Mouse (Mus musculus) A20 (cell line): ENCODE data around the gene Armt1.

Experiments used
- DNase-seq: peaks from one replicate; pipeline ENCODE4 v3.0.0-alpha.2; 2011; ENCODE audit warnings: low read depth, low spot score

The Armt1 gene

GRCm38 (mm10) chr10:4433871-4434270 is 1.6 kb downstream of the Armt1 start:
- DNase-seq: peak; percentile 71

- no peak for DNase-seq
Observed at GRCm38 (mm10) chr10:4435416-4435815, 3.1 kb downstream of the Armt1 start.

GRCm38 (mm10) chr10:4456409-4456808 is 24.1 kb downstream of the Armt1 start:
- no peak for DNase-seq

- peak; percentile 17 for DNase-seq
Observed at GRCm38 (mm10) chr10:4460201-4460600, 27.9 kb downstream of the Armt1 start.

- DNase-seq: no peak
Observed at GRCm38 (mm10) chr10:4465799-4466198, 33.5 kb downstream of the Armt1 start.

DNA sequence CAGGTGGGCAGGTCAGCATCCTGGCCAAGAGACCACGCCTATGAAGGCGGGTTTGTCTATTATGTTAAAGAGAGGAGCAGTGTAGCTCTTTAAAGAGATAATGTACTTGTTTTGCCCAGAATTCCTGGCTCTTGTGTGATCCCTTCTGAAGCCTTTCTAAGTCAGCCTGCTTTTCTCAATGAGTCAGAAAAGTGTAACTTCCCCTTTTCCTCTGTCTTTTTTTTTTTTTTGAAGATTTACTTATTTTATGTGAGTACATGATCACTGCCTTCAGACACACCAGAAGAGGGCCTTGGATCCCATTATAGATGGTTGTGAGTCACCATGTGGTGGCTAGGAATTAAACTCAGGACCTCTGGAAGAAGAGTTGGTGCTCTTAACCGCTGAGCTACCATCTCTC is 37.1 kb downstream of the Armt1 start:
- no peak for DNase-seq

DNA sequence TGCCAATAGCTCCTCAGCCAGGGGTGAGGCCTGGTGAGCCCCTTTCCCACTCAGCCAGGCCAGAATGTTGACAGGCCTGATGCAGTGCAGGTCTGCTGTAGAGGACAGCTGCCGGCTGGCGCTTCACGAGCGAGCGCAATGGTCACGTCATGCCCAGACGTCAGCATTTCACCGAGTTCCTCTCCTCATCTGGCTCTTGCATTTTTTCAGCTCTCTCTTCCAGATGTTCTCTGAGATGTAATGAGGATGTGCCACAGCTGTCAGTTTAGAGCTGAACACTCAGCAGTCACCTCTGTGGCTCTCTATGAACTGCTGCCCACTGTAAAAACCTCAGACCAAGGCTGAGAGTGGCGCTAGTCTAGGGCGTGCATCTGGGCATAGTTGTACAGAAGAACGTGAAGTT is 41.3 kb downstream of the Armt1 start:
- no peak for DNase-seq

- no peak for DNase-seq
Observed at GRCm38 (mm10) chr10:4475431-4475830, 43.2 kb downstream of the Armt1 start.

DNA sequence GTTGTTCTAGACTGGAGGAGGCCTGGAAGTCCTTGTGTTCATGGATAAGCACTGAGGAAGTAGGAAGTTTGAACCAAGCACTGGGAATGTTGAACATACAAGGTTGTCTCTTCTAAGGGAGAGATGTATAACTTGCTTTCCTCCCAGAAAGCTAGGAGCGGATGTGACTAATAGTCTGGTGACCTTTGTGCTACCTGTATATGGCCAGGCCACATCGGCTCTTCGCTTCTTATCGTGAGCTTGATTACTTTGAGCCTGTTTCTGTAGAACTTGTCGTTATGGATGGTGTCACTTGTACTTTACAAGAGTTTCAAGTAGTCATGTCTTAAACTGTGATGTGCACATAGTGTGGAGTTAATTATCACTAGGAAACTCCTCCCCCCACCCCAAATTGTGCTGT is 44.3 kb downstream of the Armt1 start:
- no peak for DNase-seq

DNA sequence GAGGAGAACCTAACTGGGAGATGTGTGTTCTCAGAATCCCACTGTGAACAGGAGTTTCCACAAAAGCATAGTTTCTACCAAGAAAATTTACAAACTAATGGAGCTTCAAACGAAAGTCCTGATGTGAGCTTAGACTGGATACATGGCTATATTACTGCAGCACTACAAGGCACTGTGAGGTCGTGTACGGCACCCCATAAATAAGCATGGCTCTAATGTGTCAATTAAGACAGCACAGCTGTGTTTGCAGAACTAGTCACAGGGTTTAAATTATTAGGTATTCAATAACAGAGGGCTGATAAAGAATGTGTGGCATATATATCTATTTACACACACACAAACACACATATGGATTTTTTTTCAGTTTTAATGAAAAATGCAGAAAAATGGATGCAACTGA is 48.7 kb downstream of the Armt1 start:
- DNase-seq: no peak

DNA sequence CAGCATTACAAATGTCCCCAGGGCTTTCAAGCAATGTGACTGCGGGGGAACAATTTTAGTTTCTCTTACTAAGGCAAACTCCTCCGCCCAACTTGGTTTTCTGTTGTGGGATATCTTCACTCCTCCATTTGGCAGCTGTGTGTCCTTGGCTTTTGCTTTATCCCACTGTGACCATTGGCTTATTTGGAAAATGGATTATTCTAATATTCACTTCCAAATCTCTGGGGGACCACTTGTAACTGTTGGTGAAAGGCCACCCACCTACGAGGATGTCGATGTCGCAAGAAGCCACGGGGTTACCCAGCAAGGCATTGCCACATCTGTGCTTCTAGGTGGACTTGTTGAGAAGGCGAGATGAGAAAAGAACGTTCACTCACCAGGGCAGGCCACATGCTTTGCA is 49.4 kb downstream of the Armt1 start:
- no peak for DNase-seq

- no peak for DNase-seq
Observed at GRCm38 (mm10) chr10:4482355-4482754, 50.1 kb downstream of the Armt1 start, which contains the start of gene Ccdc170. Ccdc170 (plus strand) TSS chr10:4482502.

DNA sequence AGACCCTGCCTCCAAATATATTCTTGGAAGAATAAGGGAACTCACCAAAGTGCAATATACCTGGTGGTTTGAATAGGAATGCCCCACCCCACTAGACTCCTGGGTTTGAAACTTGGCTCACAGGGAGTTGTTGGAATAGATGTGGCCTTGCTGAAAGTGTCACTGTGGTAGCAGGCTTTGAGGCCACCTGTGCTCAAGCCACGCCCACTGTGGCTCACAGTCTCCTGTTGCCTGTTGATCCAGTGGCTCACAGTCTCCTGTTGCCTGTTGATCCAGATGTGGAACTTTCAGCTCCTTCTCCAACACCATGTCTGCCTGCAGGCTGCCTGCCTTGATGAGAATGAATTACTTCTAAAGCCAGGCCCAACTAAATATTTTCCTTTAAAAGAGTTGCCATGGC is 51.6 kb downstream of the Armt1 start:
- DNase-seq: no peak

DNA sequence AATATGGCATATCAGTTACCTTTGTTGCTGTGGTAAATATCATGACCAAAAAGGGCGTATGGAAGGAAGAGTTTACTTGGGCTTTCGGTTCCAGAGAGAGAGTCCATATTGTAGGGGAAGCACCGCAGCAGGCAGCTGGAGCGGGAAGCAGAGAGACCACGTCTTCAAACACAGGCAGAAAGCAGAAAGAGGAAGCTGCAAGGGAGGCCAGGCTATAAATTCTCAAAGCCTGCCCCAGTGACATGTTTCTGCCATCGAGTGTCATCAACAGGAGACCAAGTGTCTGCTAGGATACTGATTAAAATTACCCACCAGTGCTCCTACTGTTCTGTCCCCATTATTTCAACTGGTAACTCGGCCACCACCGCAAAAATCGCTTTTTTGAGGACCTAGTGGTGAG is 52.7 kb downstream of the Armt1 start:
- no peak for DNase-seq

- no peak for DNase-seq
Observed at GRCm38 (mm10) chr10:4489865-4490264, 57.6 kb downstream of the Armt1 start.

- DNase-seq: no peak
Observed at GRCm38 (mm10) chr10:4491281-4491680, 59.0 kb downstream of the Armt1 start.

DNA sequence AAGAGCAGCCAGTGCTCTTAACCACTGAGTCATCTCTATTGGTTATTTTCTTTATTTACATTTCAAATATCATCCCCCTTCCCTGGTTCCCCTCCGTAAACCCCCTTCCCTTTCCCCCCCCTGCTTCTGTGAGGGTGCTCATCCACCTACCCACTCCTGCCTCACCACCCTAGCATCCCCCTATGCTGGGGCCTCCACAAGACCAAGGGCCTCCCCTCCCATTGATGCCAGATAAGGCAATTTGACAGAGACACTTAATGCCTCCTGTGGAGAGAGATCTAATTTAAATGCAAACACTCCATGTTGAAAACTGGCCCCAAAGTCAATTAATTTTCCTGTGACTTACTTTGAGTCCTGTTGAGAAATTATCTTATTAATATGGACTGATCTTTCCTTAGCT is 59.8 kb downstream of the Armt1 start:
- no peak for DNase-seq

DNA sequence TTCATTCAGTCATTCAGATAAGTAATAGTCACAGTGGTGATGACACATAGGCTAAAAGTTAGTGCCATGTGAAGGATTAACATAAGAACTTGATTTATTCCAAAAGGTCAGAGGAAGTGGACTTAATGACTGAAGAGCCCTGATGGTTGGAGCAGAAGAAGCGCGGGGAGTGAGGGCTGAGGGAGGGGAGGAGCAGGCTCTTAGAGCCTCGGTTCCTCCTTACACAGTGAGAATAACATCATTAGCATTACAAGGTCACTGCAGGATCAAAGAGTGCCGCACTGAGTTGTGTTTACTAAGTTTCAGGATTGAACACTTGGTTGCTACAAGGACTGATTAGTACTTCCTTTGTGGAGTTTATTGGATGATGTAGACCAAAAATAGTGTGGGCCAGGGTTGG is 60.6 kb downstream of the Armt1 start:
- no peak for DNase-seq

GRCm38 (mm10) chr10:4503251-4503650 is 71.0 kb downstream of the Armt1 start:
- DNase-seq: no peak
